Mouse (Mus musculus) ES-E14 (cell line): ENCODE measurements around the gene Clstn2. TPM values are rescaled to one million over a fixed set of nuclear protein-coding genes. Genes with fewer than 3 reads are reported as not detected.

Experiments used
- DNase-seq: peaks from one replicate; pipeline ENCODE4 v3.0.0-alpha.2; 2013; ENCODE audit warnings: low read depth, low spot score
- H3K27ac ChIP-seq: 2 replicates; pipeline ENCODE4 v1.5.1; 2012; ENCODE audit warnings: low read depth, mild to moderate bottlenecking, low read length, moderate library complexity, mixed read lengths; ENCODE audit not compliant: poor library complexity, insufficient read depth, severe bottlenecking
- H3K36me3 ChIP-seq: 2 replicates; pipeline ENCODE4 v1.6.1; 2012; ENCODE audit warnings: mild to moderate bottlenecking, low read length, moderate library complexity, mixed read lengths; ENCODE audit not compliant: control insufficient read depth, poor library complexity, insufficient read depth, severe bottlenecking
- H3K4me1 ChIP-seq, 2 experiments: fragments of 150-350 bp in 1 of 2; sonication (generic) in 1 of 2; 2 replicates each; pipeline ENCODE4 v1.6.1; 2012; ENCODE audit warnings: low read length in 2 of 2, mild to moderate bottlenecking in 1 of 2, mixed read lengths in 1 of 2; ENCODE audit not compliant: control insufficient read depth in 2 of 2, insufficient read depth in 2 of 2, poor library complexity in 1 of 2
- H3K4me3 ChIP-seq, 2 experiments: fragments of 150-350 bp in 1 of 2; sonication (generic) in 1 of 2; 2 replicates each; pipeline ENCODE4 v1.5.1; 2012; ENCODE audit warnings: low read length in 2 of 2, low read depth in 1 of 2, mild to moderate bottlenecking in 1 of 2, mixed read lengths in 1 of 2; ENCODE audit not compliant: insufficient read depth in 1 of 2, poor library complexity in 1 of 2, severe bottlenecking in 1 of 2
- H3K9ac ChIP-seq: 2 replicates; pipeline ENCODE4 v1.6.1; 2012; ENCODE audit warnings: low read depth, mild to moderate bottlenecking, low read length, mixed read lengths; ENCODE audit not compliant: poor library complexity, insufficient read depth, severe bottlenecking
- H3K9me3 ChIP-seq: fragments of 150-350 bp; sonication (generic); 2 replicates; pipeline ENCODE4 v1.6.1; 2012; ENCODE audit warnings: low read depth, mild to moderate bottlenecking, low read length; ENCODE audit not compliant: control insufficient read depth, insufficient read depth
- CHD2 ChIP-seq: IDR thresholded peaks from 2 replicates; pipeline ENCODE4 v1.6.1; 2014; ENCODE audit warnings: mild to moderate bottlenecking, low read depth, low read length, inconsistent platforms
- HCFC1 ChIP-seq: IDR thresholded peaks from 2 replicates; pipeline ENCODE4 v1.6.1; 2012; ENCODE audit warnings: low read length, inconsistent platforms, borderline replicate concordance; ENCODE audit not compliant: insufficient read depth
- MAFK ChIP-seq: IDR thresholded peaks from 2 replicates; pipeline ENCODE4 v1.6.1; 2014; ENCODE audit warnings: mild to moderate bottlenecking, low read depth, low read length, inconsistent platforms; ENCODE audit not compliant: insufficient read depth
- ZC3H11A ChIP-seq: IDR thresholded peaks from 2 replicates; pipeline ENCODE4 v1.6.1; 2012; ENCODE audit warnings: low read depth, mild to moderate bottlenecking, inconsistent platforms, low read length, borderline replicate concordance
- ZNF384 ChIP-seq: IDR thresholded peaks from 2 replicates; pipeline ENCODE4 v1.6.1; 2012; ENCODE audit warnings: low read depth, low read length, inconsistent platforms
- in situ Hi-C, 2 experiments: fragments of 600-800 bp; cut with MboI; formaldehyde crosslinking; loops; one replicate each; pipeline ENCODE4 v1.15.1; 2025; ENCODE audit warnings: low sequenced_read_pairs in 2 of 2, inconsistent platforms in 1 of 2; ENCODE audit not compliant: unreplicated experiment in 2 of 2
- total RNA-seq: library from RNA; depleted of rRNA; stranded (reverse); fragments of 300-350 nt; gene quantifications from 2 replicates; pipeline ENCODE4 v1.2.3, GENCODE M21; 2012

Gene Clstn2
- total RNA-seq, 1 experiment = 0.89 TPM

- Histone ChIP-seq H3K4me1 (no peaks in the 10 kb centered on the region), H3K36me3 (no peaks in the 10 kb centered on the region), H3K27ac (no peak overlapping the region), H3K9me3 (no peaks in the 10 kb centered on the region), H3K4me3 (no peak overlapping the region), H3K9ac (no peak overlapping the region)
- TF ChIP-seq ZNF384 (no peak), CHD2 (no peak), ZC3H11A (no peak), HCFC1 (no peak), MAFK (no peak)
- no peak for DNase-seq
- in situ Hi-C loops = no loop called here
Observed at GRCm38 (mm10) chr9:98051343-98051742, 18.4 kb upstream of the Clstn2 start.

- H3K36me3 ChIP-seq = no peaks in the 10 kb centered on the region
- H3K27ac ChIP-seq = no peak overlapping the region
- peak overlapping the region; percentile 75 to 90 for H3K4me3 ChIP-seq
- in situ Hi-C loops = no loop called here
- H3K9ac ChIP-seq = peak overlapping the region; percentile 65; the same call in 1 of the 2 replicates
- TF ChIP-seq ZNF384 = no peak
- no peak for TF ChIP-seq CHD2
- no peak for TF ChIP-seq HCFC1
- no peak for TF ChIP-seq MAFK
- TF ChIP-seq ZC3H11A = no peak
- H3K4me1 ChIP-seq = no peaks in the 10 kb centered on the region
- DNase-seq = no peak
- H3K9me3 ChIP-seq = no peaks in the 10 kb centered on the region
Observed at GRCm38 (mm10) chr9:98033273-98033855, 383 bp upstream of the Clstn2 start.

GRCm38 (mm10) chr9:98031898-98032572, 946 bp downstream of the Clstn2 start:
- no peak overlapping the region for H3K27ac ChIP-seq
- no peaks in the 10 kb centered on the region for H3K9me3 ChIP-seq
- H3K9ac ChIP-seq = no peak overlapping the region
- peak overlapping the region; percentile 75 to 90 for H3K4me3 ChIP-seq
- H3K4me1 ChIP-seq = no peaks in the 10 kb centered on the region
- DNase-seq = no peak
- TF ChIP-seq HCFC1 (no peak), ZNF384 (no peak), ZC3H11A (no peak), MAFK (no peak), CHD2 (no peak)
- no peaks in the 10 kb centered on the region for H3K36me3 ChIP-seq
- in situ Hi-C loops = no loop called here

- in situ Hi-C loops = no loop called here
- Histone ChIP-seq H3K27ac (no peak overlapping the region), H3K4me3 (no peak overlapping the region), H3K36me3 (no peaks in the 10 kb centered on the region), H3K4me1 (no peaks in the 10 kb centered on the region), H3K9ac (no peak overlapping the region), H3K9me3 (no peaks in the 10 kb centered on the region)
- no peak for DNase-seq
- TF ChIP-seq MAFK = no peak
- peak; percentile 59; the same call in 1 of the 2 replicates for TF ChIP-seq ZC3H11A
- no peak for TF ChIP-seq CHD2
- no peak for TF ChIP-seq HCFC1
- no peak for TF ChIP-seq ZNF384
Observed at GRCm38 (mm10) chr9:98030715-98031114, 2.3 kb downstream of the Clstn2 start.

GRCm38 (mm10) chr9:98025548-98025947, 7.4 kb downstream of the Clstn2 start:
- Histone ChIP-seq H3K27ac (no peak overlapping the region), H3K36me3 (no peaks in the 10 kb centered on the region), H3K4me1 (no peaks in the 10 kb centered on the region), H3K9ac (no peak overlapping the region), H3K9me3 (no peaks in the 10 kb centered on the region), H3K4me3 (no peak overlapping the region)
- in situ Hi-C loops = no loop called here
- TF ChIP-seq ZC3H11A (no peak), ZNF384 (no peak), CHD2 (no peak), HCFC1 (no peak), MAFK (no peak)
- DNase-seq = no peak
